Mouse (Mus musculus): ENCODE measurements around the gene Ptov1. TPM values are rescaled to one million over a fixed set of nuclear protein-coding genes. Genes with fewer than 3 reads are reported as not detected.

Gene Ptov1
- polyA plus RNA-seq (2012; fragmentation: generic; extraction: Trizol): 298 TPM

GRCm38 (mm10) chr7:44869697-44870528 is at the start of gene Ptov1:
Gene Ptov1, minus strand, starts transcription at chr7:44869788.
- H3K4me3 ChIP-seq: peak within 1 kb of the TSS; percentile 19
- peaks cover 37% of the 10 kb centered on the region for H3K79me2 ChIP-seq (ENCODE audit: control insufficient read depth, insufficient read depth)
- no peaks in the 10 kb centered on the region for H3K36me3 ChIP-seq (ENCODE audit: control insufficient read depth, insufficient read depth)
- H3K27me3 ChIP-seq (ENCODE audit: control insufficient read depth, insufficient read depth, insufficient read length): no peaks in the 10 kb centered on the region
- H3K4me2 ChIP-seq (ENCODE audit: low read depth): peak within 1 kb of the TSS; percentile 92
- peak within 1 kb of the TSS; percentile 77 for H3ac ChIP-seq (ENCODE audit: control insufficient read depth, insufficient read length)
- peak; percentile 60 for TF ChIP-seq POLR2A (IDR thresholded peaks at IDR 0.05; ENCODE audit: insufficient read length, low read depth)
- TF ChIP-seq REST (IDR thresholded peaks at IDR 0.05; ENCODE audit: insufficient read depth, insufficient read length): no peak
- TF ChIP-seq TCF12 (IDR thresholded peaks at IDR 0.05; ENCODE audit: insufficient read depth, poor library complexity, severe bottlenecking): no peak
- TF ChIP-seq MAX (IDR thresholded peaks at IDR 0.05; ENCODE audit: low read depth): no peak
- TF ChIP-seq CEBPB (IDR thresholded peaks at IDR 0.05; ENCODE audit: insufficient read depth, poor library complexity, severe bottlenecking): no peak
- no peak for TF ChIP-seq E2F4 (IDR thresholded peaks at IDR 0.05; ENCODE audit: insufficient read depth)
- no peak for TF ChIP-seq SRF (IDR thresholded peaks at IDR 0.05; ENCODE audit: control insufficient read depth, insufficient read length, low read depth)
- peak; percentile 91 for TF ChIP-seq POLR2AphosphoS2 (IDR thresholded peaks at IDR 0.05; ENCODE audit: insufficient read length, low read depth)
- TF ChIP-seq TCF3 (IDR thresholded peaks at IDR 0.05; ENCODE audit: insufficient read length, low read depth): no peak
- TF ChIP-seq MYOG (IDR thresholded peaks at IDR 0.05; ENCODE audit: control insufficient read depth in 1 of 3, insufficient read depth in 1 of 3, insufficient read length in 2 of 3, low read depth in 2 of 3): peak in 1 of 3 experiments; percentile 14
- peak in 1 of 3 experiments; percentile 7 for TF ChIP-seq MYOD1 (IDR thresholded peaks at IDR 0.05; ENCODE audit: control insufficient read depth in 1 of 3, insufficient read length in 2 of 3, low read depth in 2 of 3)
- TF ChIP-seq USF1 (IDR thresholded peaks at IDR 0.05; ENCODE audit: low read depth): no peak

DNA sequence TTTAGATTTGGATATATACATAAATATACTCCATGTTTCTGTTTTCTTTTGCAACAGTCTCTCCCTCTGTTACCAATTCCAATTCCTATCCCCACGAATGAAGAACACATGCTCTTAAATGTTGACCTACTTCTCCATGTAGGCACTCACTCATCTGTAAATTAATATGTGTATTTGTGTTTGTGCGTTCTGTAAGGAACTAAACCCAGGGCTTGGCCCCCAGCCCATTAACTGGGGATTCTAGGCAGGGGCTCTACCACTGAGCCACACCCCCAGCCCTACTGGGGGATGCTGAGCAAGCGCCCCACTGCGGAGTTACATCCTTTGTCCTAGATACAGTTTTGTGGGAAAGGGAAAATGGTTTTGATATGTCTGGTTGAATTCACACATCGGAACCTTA is 49.5 kb upstream of the Ptov1 start:
- no peak overlapping the region for H3ac ChIP-seq (ENCODE audit: control insufficient read depth, insufficient read length)
- TF ChIP-seq TCF12 (IDR thresholded peaks at IDR 0.05; ENCODE audit: insufficient read depth, poor library complexity, severe bottlenecking): no peak
- no peak for TF ChIP-seq POLR2A (IDR thresholded peaks at IDR 0.05; ENCODE audit: insufficient read length, low read depth)
- TF ChIP-seq POLR2AphosphoS2 (IDR thresholded peaks at IDR 0.05; ENCODE audit: insufficient read length, low read depth): no peak
- TF ChIP-seq MAX (IDR thresholded peaks at IDR 0.05; ENCODE audit: low read depth): no peak
- TF ChIP-seq MYOD1 (IDR thresholded peaks at IDR 0.05; ENCODE audit: control insufficient read depth in 1 of 3, insufficient read length in 2 of 3, low read depth in 2 of 3): no peak
- TF ChIP-seq MYOG (IDR thresholded peaks at IDR 0.05; ENCODE audit: control insufficient read depth in 1 of 3, insufficient read depth in 1 of 3, insufficient read length in 2 of 3, low read depth in 2 of 3): no peak
- no peak for TF ChIP-seq TCF3 (IDR thresholded peaks at IDR 0.05; ENCODE audit: insufficient read length, low read depth)
- no peak for TF ChIP-seq REST (IDR thresholded peaks at IDR 0.05; ENCODE audit: insufficient read depth, insufficient read length)
- no peak for TF ChIP-seq E2F4 (IDR thresholded peaks at IDR 0.05; ENCODE audit: insufficient read depth)
- no peak for TF ChIP-seq USF1 (IDR thresholded peaks at IDR 0.05; ENCODE audit: low read depth)
- TF ChIP-seq CEBPB (IDR thresholded peaks at IDR 0.05; ENCODE audit: insufficient read depth, poor library complexity, severe bottlenecking): no peak
- no peak for TF ChIP-seq SRF (IDR thresholded peaks at IDR 0.05; ENCODE audit: control insufficient read depth, insufficient read length, low read depth)
- no peak overlapping the region for H3K4me3 ChIP-seq
- H3K27me3 ChIP-seq (ENCODE audit: control insufficient read depth, insufficient read depth, insufficient read length): no peaks in the 10 kb centered on the region
- H3K36me3 ChIP-seq (ENCODE audit: control insufficient read depth, insufficient read depth): peaks cover 9% of the 10 kb centered on the region
- no peak overlapping the region for H3K4me2 ChIP-seq (ENCODE audit: low read depth)
- peaks cover 7% of the 10 kb centered on the region for H3K79me2 ChIP-seq (ENCODE audit: control insufficient read depth, insufficient read depth)

GRCm38 (mm10) chr7:44918219-44918618 is 48.6 kb upstream of the Ptov1 start:
- TF ChIP-seq TCF3 (IDR thresholded peaks at IDR 0.05; ENCODE audit: insufficient read length, low read depth) (no peak), POLR2A (IDR thresholded peaks at IDR 0.05; ENCODE audit: insufficient read length, low read depth) (no peak), MAX (IDR thresholded peaks at IDR 0.05; ENCODE audit: low read depth) (no peak), MYOG (IDR thresholded peaks at IDR 0.05; ENCODE audit: control insufficient read depth in 1 of 3, insufficient read depth in 1 of 3, insufficient read length in 2 of 3, low read depth in 2 of 3) (no peak), USF1 (IDR thresholded peaks at IDR 0.05; ENCODE audit: low read depth) (no peak), POLR2AphosphoS2 (IDR thresholded peaks at IDR 0.05; ENCODE audit: insufficient read length, low read depth) (no peak), REST (IDR thresholded peaks at IDR 0.05; ENCODE audit: insufficient read depth, insufficient read length) (no peak), MYOD1 (IDR thresholded peaks at IDR 0.05; ENCODE audit: control insufficient read depth in 1 of 3, insufficient read length in 2 of 3, low read depth in 2 of 3) (no peak), TCF12 (IDR thresholded peaks at IDR 0.05; ENCODE audit: insufficient read depth, poor library complexity, severe bottlenecking) (no peak), SRF (IDR thresholded peaks at IDR 0.05; ENCODE audit: control insufficient read depth, insufficient read length, low read depth) (no peak), CEBPB (IDR thresholded peaks at IDR 0.05; ENCODE audit: insufficient read depth, poor library complexity, severe bottlenecking) (no peak), E2F4 (IDR thresholded peaks at IDR 0.05; ENCODE audit: insufficient read depth) (no peak)
- Histone ChIP-seq H3K79me2 (ENCODE audit: control insufficient read depth, insufficient read depth) (peaks cover 7% of the 10 kb centered on the region), H3ac (ENCODE audit: control insufficient read depth, insufficient read length) (no peak overlapping the region), H3K27me3 (ENCODE audit: control insufficient read depth, insufficient read depth, insufficient read length) (no peaks in the 10 kb centered on the region), H3K4me3 (no peak overlapping the region), H3K36me3 (ENCODE audit: control insufficient read depth, insufficient read depth) (peaks cover 4% of the 10 kb centered on the region), H3K4me2 (ENCODE audit: low read depth) (no peak overlapping the region)

- Histone ChIP-seq H3K36me3 (ENCODE audit: control insufficient read depth, insufficient read depth) (peaks cover 8% of the 10 kb centered on the region), H3K4me2 (ENCODE audit: low read depth) (no peak overlapping the region), H3K79me2 (ENCODE audit: control insufficient read depth, insufficient read depth) (peaks cover 3% of the 10 kb centered on the region), H3ac (ENCODE audit: control insufficient read depth, insufficient read length) (no peak overlapping the region), H3K4me3 (no peak overlapping the region), H3K27me3 (ENCODE audit: control insufficient read depth, insufficient read depth, insufficient read length) (no peaks in the 10 kb centered on the region)
- TF ChIP-seq MYOD1 (IDR thresholded peaks at IDR 0.05; ENCODE audit: control insufficient read depth in 1 of 3, insufficient read length in 2 of 3, low read depth in 2 of 3) (no peak), TCF12 (IDR thresholded peaks at IDR 0.05; ENCODE audit: insufficient read depth, poor library complexity, severe bottlenecking) (no peak), POLR2AphosphoS2 (IDR thresholded peaks at IDR 0.05; ENCODE audit: insufficient read length, low read depth) (no peak), REST (IDR thresholded peaks at IDR 0.05; ENCODE audit: insufficient read depth, insufficient read length) (no peak), MAX (IDR thresholded peaks at IDR 0.05; ENCODE audit: low read depth) (no peak), MYOG (IDR thresholded peaks at IDR 0.05; ENCODE audit: control insufficient read depth in 1 of 3, insufficient read depth in 1 of 3, insufficient read length in 2 of 3, low read depth in 2 of 3) (no peak), SRF (IDR thresholded peaks at IDR 0.05; ENCODE audit: control insufficient read depth, insufficient read length, low read depth) (no peak), POLR2A (IDR thresholded peaks at IDR 0.05; ENCODE audit: insufficient read length, low read depth) (no peak), TCF3 (IDR thresholded peaks at IDR 0.05; ENCODE audit: insufficient read length, low read depth) (no peak), USF1 (IDR thresholded peaks at IDR 0.05; ENCODE audit: low read depth) (no peak)
Observed at GRCm38 (mm10) chr7:44916881-44917280, 47.3 kb upstream of the Ptov1 start.

Data from myocyte (in vitro differentiated cells).